Mouse (Mus musculus) spleen, adult 18-20 months (tissue): ENCODE results near the gene Rps24.
A peak's percentile ranks its signal among the peaks of the same experiment; 100 is the strongest.
"Not testable (repeated sequence)": the region's sequence is repeated elsewhere in the genome, so short reads cannot be mapped to it uniquely, and the experiment has no call there.

Source experiments
- DNase-seq, 2 experiments: peaks; one replicate each; pipeline ENCODE4 v3.0.0; 2022; ENCODE audit warnings: mixed read lengths in 2 of 2

Rps24 gene

GRCm38 (mm10) chr14:24486773-24487227, at the start of gene Rps24, which contains the start of gene Polr3a:
Gene Rps24, plus strand, starts transcription at chr14:24487125.
Gene Polr3a, minus strand, starts transcription at chr14:24487058.
- DNase-seq: peak; percentile 81 to 84

DNA sequence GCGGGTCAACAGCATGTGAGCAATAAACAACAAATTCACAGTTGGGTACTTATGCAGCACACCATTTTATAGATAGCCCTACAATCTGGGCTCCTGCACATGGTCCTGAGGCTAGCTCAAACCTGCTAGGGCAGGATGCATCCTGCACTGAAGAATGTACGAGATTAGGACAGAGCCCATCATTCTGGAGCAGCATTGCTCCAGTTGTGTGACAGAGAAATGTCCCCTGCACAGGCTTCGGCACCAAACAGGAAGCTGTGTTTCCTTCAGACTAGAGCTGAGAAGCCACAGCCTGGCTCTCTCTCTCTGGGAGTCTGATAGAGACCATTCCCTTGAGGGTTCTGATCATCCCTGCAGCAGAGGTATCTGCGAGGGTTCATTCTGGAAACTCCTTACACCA, 43.4 kb upstream of the Rps24 start:
- not testable (repeated sequence) for DNase-seq

- no peak for DNase-seq
Observed at GRCm38 (mm10) chr14:24458191-24458590, 28.7 kb upstream of the Rps24 start.

DNA sequence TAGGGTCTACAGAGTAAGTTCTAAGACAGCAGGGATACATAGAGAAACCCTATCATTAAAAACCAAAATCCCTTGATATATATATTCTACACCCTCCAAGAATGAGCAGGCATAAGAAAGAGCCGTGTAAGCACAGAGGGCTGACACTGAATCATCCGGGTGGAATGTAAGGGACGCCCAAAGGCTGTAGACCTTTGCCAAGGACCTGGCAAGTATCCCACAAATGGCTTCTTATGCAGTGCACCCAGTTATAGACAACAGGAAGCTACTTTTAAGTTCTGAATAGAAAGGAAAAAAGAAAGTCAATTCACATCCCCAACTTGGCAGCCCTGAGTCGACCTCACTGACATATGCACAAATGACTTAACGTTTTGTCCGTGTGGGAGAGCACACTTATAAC, 18.1 kb upstream of the Rps24 start:
- no peak for DNase-seq

- DNase-seq: no peak
Observed at GRCm38 (mm10) chr14:24486241-24486767, 621 bp upstream of the Rps24 start.

GRCm38 (mm10) chr14:24489772-24490171, 2.8 kb downstream of the Rps24 start:
- not testable (repeated sequence) for DNase-seq

DNA sequence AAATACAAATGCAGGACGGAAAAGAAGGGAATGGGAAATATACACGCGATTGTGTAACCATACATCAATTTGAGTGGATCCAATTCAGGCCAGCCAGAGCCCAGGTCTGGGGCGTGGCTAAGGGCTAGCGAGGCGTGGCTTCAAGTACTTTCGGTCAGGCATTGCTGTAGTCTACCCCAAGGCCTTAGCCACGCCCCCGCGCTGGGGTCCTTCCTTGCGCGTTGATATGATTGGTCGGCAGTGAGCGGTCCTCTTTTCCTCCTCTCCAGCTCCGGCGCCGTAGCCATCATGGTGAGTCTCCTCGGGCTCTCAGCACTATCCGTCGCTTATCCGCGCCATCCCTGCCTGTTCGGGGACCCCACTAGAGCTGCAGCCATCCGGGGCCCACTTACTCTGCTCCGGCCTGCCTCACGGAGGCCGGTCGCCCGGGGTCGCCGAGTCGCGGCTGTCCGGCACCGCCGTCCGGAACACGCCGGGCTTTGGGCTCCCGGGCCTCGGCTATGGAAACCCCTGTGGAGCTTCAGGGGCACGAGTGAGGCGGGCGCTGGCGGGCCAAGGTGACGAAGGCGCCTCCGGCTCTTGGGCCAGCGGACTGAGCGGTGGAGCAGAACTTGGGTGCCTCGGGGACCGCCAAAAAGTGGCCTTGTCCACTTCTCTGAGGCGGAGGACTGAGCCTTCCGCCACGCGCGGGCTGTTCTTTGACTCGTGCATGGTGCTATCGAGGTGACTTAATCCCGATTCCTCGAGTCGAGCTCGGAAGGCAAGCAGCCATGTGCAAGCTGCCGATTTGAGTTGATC, 3.7 kb downstream of the Rps24 start:
- DNase-seq: peak; percentile 93 to 96

DNA sequence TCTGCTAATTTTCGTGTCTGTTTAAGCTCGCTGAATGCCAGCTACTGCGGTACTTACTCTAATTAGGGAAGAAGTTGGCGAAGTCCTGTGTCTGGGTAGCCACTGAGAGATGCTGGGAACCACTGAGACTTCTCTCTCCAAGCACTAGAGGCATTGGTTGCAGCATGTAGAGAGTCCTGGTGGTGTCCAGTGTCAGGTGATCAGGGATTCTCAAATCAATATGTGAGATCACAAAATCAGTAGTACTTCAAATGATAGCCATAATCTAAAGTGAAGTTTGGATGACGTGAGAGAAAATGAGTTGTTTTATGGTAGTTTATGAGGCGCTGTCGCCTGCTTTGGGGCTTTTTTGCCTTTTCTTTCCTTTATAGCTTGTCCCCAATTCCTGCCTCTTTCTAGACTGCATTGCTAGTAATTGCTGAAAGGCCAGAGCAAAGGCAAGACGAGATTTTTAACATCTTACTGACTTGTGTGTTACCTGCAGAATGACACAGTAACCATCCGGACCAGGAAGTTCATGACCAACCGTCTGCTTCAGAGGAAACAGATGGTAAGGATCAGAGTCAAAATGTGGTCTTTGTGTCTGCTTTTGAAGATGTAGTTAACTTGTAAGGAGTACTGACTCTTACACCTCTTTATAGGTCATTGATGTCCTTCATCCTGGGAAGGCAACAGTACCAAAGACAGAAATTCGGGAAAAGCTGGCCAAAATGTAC, 4.5 kb downstream of the Rps24 start:
- DNase-seq: no peak

DNA sequence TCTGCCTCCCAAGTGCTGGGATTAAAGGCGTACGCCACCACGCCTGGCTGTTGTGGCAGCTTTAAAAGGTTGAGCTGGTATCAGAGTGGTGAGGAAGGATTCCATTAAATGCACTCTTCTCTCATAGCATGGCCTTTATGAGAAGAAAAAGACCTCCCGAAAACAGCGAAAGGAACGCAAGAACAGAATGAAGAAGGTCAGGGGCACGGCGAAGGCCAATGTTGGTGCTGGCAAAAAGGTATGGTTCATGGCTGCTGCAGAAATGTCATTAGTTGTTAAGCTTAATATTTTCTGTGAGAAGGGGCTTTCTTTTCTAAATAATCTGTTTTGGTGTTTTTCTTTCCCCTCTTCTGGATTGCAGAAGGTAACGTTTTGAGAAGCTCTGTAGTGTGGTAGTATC, 6.3 kb downstream of the Rps24 start:
- DNase-seq: no peak

DNA sequence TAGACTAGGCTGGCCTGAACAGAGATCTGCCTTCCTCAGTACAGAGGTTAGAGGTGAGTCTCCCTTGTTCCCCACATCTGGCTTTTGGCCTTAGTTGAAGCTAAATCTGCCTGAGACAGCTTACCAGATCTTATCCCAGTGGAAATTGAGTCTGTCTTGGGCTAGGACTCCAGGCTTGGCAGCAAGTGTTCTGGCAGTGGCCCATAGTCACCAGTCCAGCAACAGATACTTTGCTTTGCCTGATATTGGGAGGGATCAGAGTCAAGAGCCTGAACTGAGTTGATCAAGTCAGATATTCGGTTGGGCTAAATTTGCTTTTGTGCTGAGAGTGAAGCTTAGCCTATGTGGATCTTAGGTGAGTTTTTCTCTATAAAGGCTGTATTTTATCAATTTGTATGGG, 9.6 kb downstream of the Rps24 start:
- DNase-seq: no peak

DNA sequence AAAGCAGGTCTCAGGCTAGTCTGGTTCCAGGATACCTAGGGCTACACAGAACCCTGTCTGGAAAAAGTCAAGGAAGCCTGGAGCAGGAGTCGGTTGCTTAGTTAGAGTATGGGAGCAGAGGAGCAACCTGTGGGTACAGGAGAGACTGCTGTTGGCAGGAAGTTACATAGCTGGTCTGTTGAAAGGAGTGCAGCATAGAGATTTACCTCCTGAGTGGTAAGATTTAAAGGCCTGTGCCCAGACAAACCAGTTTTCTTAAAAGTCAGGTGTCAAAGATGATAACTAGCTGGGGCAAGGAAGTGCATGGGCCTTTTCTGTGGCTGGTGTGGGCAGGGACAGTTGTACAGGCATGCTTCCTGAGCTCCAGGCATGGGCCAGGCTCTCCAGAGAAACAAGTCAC, 10.5 kb downstream of the Rps24 start:
- no peak for DNase-seq

DNA sequence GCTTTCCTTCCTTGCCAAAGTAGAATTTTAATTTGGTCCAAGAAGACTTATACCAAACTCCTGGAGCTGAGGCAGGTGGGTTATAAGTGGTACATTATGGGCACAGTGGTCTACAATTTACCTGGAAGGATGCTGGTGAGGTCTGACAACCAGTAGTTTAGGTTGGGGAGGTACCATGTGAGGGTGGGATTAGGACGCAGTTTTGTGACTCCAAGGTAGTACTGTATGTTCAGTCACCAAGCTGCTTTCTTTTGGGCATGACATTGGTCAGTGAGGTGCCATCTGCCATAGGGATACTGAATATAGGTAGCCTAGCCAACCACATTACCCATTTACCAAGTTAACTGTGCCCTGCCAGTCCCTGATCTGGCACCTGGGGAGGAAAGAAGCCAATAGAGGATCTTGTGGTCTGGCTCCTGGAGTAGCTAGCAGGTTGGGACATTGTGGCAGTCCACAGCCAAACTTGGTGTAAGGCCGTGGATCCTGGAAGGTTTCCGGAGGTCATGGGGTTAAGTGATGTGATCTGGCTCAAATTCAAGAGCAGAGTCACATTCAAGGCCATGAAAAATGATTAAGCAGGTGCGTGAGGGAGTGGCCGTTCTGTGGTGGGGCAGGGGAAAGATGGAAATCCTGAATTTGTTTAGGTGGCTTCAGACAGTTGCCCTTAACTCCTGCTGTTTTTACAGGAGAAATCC, 11.8 kb downstream of the Rps24 start:
- no peak for DNase-seq

DNA sequence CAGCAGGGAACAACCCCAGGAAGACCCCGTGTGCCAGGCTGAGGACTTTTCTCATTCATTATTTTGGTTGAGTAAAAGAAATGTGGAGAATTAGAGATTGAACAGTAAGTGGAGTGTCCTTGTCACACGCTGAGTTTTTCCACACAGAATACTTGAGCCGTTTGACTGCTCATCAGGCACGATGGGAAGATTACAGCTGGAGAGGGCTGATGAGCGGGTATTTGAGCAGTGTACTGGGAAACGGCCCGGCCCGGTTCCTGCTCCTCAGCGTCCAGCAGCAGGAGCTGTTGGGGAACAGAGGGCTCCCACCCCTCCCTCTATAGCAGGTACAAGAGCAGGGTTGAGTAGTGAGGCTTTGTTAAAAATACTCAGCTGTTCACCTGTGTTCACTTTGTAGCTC, 12.6 kb downstream of the Rps24 start:
- no peak for DNase-seq

GRCm38 (mm10) chr14:24500091-24500844, 13.3 kb downstream of the Rps24 start:
- DNase-seq: peak in 1 of 2 experiments; percentile 58

DNA sequence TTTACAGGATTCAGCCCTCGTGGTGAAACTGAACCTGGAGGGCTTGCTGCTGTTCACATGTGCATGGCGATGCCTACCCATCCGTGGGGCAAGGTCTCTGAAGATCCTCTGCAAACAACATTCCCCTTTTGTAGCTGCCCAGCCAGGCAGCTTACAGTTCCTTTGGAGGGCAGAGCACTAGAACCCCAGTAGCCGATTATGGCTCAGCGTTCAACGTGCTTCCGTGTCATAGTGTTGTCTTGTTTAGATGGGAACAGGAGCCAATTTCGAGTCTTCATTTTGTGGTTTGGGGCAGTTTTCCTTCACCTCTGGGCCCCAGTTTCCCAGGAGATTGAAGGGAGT, 13.9 kb downstream of the Rps24 start:
- no peak for DNase-seq

DNA sequence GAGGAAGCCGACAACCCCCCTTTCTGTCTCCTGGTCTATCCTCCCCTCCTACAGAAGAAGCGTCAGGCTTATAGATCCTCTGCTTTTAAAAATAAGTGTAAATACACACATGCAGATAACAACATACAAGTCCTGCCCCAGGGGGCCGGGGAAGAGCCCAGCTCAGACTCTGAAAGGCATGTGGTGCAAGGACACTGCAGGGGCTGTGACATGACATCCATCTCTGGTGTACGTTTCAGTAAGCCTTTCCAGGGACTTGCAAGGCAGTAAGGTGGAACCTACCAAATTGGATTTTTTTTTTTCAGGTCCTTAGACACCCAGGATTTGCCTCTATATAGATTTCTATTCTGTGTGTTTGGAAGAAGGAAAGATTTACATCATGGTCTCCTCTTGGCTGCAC, 14.3 kb downstream of the Rps24 start:
- no peak for DNase-seq

- DNase-seq: no peak
Observed at GRCm38 (mm10) chr14:24507452-24508069, 20.6 kb downstream of the Rps24 start.

- no peak for DNase-seq
Observed at GRCm38 (mm10) chr14:24508070-24508773, 21.3 kb downstream of the Rps24 start.

DNA sequence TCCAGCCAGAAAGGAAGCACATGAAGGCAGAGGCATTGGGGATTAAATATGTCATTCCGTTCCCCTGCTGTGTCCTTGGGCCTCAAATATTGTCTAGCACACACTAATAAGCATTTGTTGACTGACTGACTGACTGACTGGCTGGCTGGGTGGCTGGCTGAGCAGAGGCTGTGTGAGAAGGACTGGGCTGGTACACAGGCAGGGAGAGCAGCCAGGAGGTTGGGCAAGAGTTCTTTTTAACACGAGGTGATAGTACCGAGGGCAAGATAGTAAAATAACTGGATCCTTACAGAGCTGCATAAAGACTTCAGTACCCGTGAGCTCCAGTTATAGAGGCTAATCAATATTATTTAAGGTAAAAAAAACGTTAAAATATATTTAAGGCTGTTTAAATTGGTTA, 22.6 kb downstream of the Rps24 start:
- no peak for DNase-seq

DNA sequence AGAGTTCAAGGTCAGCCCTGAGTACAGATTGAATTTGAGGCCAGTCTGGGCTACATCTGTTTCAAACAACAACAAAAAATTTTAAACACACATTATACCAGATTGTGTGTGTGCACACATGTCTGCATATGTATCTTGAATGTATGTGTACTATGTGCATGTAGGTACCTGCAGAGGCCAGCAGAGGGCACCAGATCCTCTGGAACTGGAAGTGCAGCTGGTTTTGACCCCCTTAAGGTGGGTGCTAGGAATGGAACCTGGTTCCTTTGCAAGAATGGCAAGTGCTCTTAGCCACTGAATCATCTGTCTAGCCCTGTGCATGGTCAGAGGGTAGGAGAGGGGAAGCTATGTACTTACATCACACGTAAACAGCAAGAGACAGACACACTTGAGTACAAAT, 23.3 kb downstream of the Rps24 start:
- DNase-seq: no peak

- no peak for DNase-seq
Observed at GRCm38 (mm10) chr14:24510679-24511078, 23.8 kb downstream of the Rps24 start.
